Mouse (Mus musculus) ES-E14 (cell line): ENCODE data around the gene Nav2.

ENCODE experiments used
- CHD2 ChIP-seq: IDR thresholded peaks from 2 replicates; pipeline ENCODE4 v1.6.1; 2014; ENCODE audit warnings: mild to moderate bottlenecking, low read depth, low read length, inconsistent platforms
- HCFC1 ChIP-seq: IDR thresholded peaks from 2 replicates; pipeline ENCODE4 v1.6.1; 2012; ENCODE audit warnings: low read length, inconsistent platforms, borderline replicate concordance; ENCODE audit not compliant: insufficient read depth
- MAFK ChIP-seq: IDR thresholded peaks from 2 replicates; pipeline ENCODE4 v1.6.1; 2014; ENCODE audit warnings: mild to moderate bottlenecking, low read depth, low read length, inconsistent platforms; ENCODE audit not compliant: insufficient read depth
- ZC3H11A ChIP-seq: IDR thresholded peaks from 2 replicates; pipeline ENCODE4 v1.6.1; 2012; ENCODE audit warnings: low read depth, mild to moderate bottlenecking, inconsistent platforms, low read length, borderline replicate concordance
- ZNF384 ChIP-seq: IDR thresholded peaks from 2 replicates; pipeline ENCODE4 v1.6.1; 2012; ENCODE audit warnings: low read depth, low read length, inconsistent platforms

GRCm38 (mm10) chr7:49638941-49639776 is 730.6 kb downstream of the Nav2 start:
- TF ChIP-seq CHD2 (no peak), ZNF384 (no peak), HCFC1 (no peak), MAFK (no peak), ZC3H11A (no peak)
